21 mouse cellular contexts compared by ENCODE assay signal in genomic region chr13:56637027-56637426, GRCm38 (mm10). TPM values are rescaled to one million over a fixed set of nuclear protein-coding genes. Genes with fewer than 3 reads are reported as not detected.
DNase-seq lines count a peak whose midpoint lies in the region; ATAC-seq and TF ChIP-seq lines count a peak whose summit lies in the region.
"Had no signal": no experiment of that assay in that cellular context is flagged by ENCODE, and none has a peak within 500 bp of the region (broad histone marks: within the 10 kb centered on the region; RNA-seq: fewer than 3 reads in every experiment).

No protein-coding gene starts in this region.

- WGBS in hindbrain, embryonic 10.5 days, result 88% methylated on average over 8 of the region's 8 CpGs
- 95% methylated on average over 8 of the region's 8 CpGs for WGBS in hindbrain, embryonic 11.5 days
- WGBS in limb, embryonic 10.5 days, result 92% methylated on average over 8 of the region's 8 CpGs

- peaks cover 9% of the 10 kb centered on the region; the same call in 1 of the 2 replicates for H3K36me3 ChIP-seq in hindbrain, embryonic 10.5 days
- H3K36me3 ChIP-seq in hindbrain, embryonic 11.5 days (ENCODE audit: control insufficient read depth, insufficient read depth, low read length), result no peaks in the 10 kb centered on the region
- peaks cover 46% of the 10 kb centered on the region for H3K36me3 ChIP-seq in limb, embryonic 10.5 days
- H3K36me3 ChIP-seq: forebrain, embryonic 10.5 days; forebrain, embryonic 12.5 days had no signal

- no peak for TF ChIP-seq CTCF in gastrocnemius, adult 2 months (IDR thresholded peaks at IDR 0.05)

- H3K4me3 ChIP-seq in gastrocnemius, adult 2 months, result no peak overlapping the region
- H3K4me3 ChIP-seq in hindbrain, embryonic 10.5 days, result no peak overlapping the region
- H3K4me3 ChIP-seq in hindbrain, embryonic 11.5 days (ENCODE audit: low read depth, low read length), result no peak overlapping the region
- H3K4me3 ChIP-seq in limb, embryonic 10.5 days, result no peak overlapping the region
- H3K4me3 ChIP-seq: embryonic facial prominence, embryonic 13.5 days; embryonic facial prominence, embryonic 15.5 days; erythroblast, embryonic 14.5 days; forebrain, embryonic 10.5 days; forebrain, embryonic 12.5 days had no signal

- no peak for ATAC-seq in hindbrain, embryonic 11.5 days (ENCODE audit: low FRiP score)
- ATAC-seq: forebrain, embryonic 14.5 days; forebrain, embryonic 16.5 days had no signal

- no peak overlapping the region for H3K9ac ChIP-seq in hindbrain, embryonic 11.5 days (ENCODE audit: low read depth, low read length)
- H3K9ac ChIP-seq: embryonic facial prominence, embryonic 13.5 days; embryonic facial prominence, embryonic 15.5 days; forebrain, embryonic 12.5 days had no signal

- H3K27ac ChIP-seq in gastrocnemius, adult 2 months, result no peak overlapping the region
- H3K27ac ChIP-seq in hindbrain, embryonic 10.5 days, result 0 out of 2 replicates have a peak overlapping the region, but pooled peaks have one; percentile 69
- H3K27ac ChIP-seq in hindbrain, embryonic 11.5 days (ENCODE audit: low read depth, low read length), result no peak overlapping the region
- peak overlapping the region; percentile 50; the same call in 1 of the 2 replicates for H3K27ac ChIP-seq in limb, embryonic 10.5 days
- H3K27ac ChIP-seq: embryonic facial prominence, embryonic 13.5 days; embryonic facial prominence, embryonic 15.5 days; forebrain, embryonic 12.5 days had no signal

- peak; percentile 9 for DNase-seq in gastrocnemius, adult 2 months
- no peak for DNase-seq in gastrocnemius, adult 8-10 months (ENCODE audit: low spot score in 2 of 2)
- DNase-seq in hindbrain, embryonic 10.5 days (ENCODE audit: low spot score), result no peak
- no peak for DNase-seq in hindbrain, embryonic 11.5 days (ENCODE audit: low spot score)
- no peak for DNase-seq in limb, embryonic 10.5 days (ENCODE audit: low spot score)
- no peak for DNase-seq in gastrocnemius, postnatal 10 days
- DNase-seq: adrenal gland, adult 2 months; adrenal gland, postnatal 25 days; cerebellum, adult 11 months; cerebellum, adult 18-20 months; cerebellum, adult 8-10 months; cerebellum, postnatal 10 days; cerebellum, postnatal 25 days had no signal

- H3K4me2 ChIP-seq in hindbrain, embryonic 11.5 days (replicated peaks; ENCODE audit: low read depth, low read length), result no peak overlapping the region
- H3K4me2 ChIP-seq: embryonic facial prominence, embryonic 13.5 days; embryonic facial prominence, embryonic 15.5 days; forebrain, embryonic 12.5 days had no signal

- H3K4me1 ChIP-seq in hindbrain, embryonic 10.5 days (replicated peaks), result peaks cover 31% of the 10 kb centered on the region
- no peaks in the 10 kb centered on the region; the same call in 1 of the 2 replicates for H3K4me1 ChIP-seq in hindbrain, embryonic 11.5 days (replicated peaks; ENCODE audit: control insufficient read depth, insufficient read depth, low read length)
- H3K4me1 ChIP-seq in limb, embryonic 10.5 days, result peaks cover 45% of the 10 kb centered on the region

- intact Hi-C loops in gastrocnemius, adult 2 months (cut with DNase I), result loop anchor here (5.0 kb wide), 1 partner anchor 70 kb away; no protein-coding TSS in a partner anchor

- no peaks in the 10 kb centered on the region for H3K27me3 ChIP-seq in hindbrain, embryonic 10.5 days (ENCODE audit: insufficient read depth, poor library complexity, severe bottlenecking)
- no peaks in the 10 kb centered on the region for H3K27me3 ChIP-seq in hindbrain, embryonic 11.5 days (ENCODE audit: control insufficient read depth, insufficient read depth, low read length)
- H3K27me3 ChIP-seq in limb, embryonic 10.5 days (ENCODE audit: low read depth, poor library complexity, severe bottlenecking), result no peaks in the 10 kb centered on the region
- H3K27me3 ChIP-seq: embryonic facial prominence, embryonic 13.5 days; embryonic facial prominence, embryonic 15.5 days; forebrain, embryonic 12.5 days had no signal

- H3K9me3 ChIP-seq in hindbrain, embryonic 10.5 days, result no peaks in the 10 kb centered on the region
- H3K9me3 ChIP-seq in hindbrain, embryonic 11.5 days (ENCODE audit: control insufficient read depth, low read length), result no peaks in the 10 kb centered on the region
- no peaks in the 10 kb centered on the region for H3K9me3 ChIP-seq in limb, embryonic 10.5 days (replicated peaks)
- H3K9me3 ChIP-seq: embryonic facial prominence, embryonic 13.5 days; embryonic facial prominence, embryonic 15.5 days; forebrain, embryonic 10.5 days; forebrain, embryonic 12.5 days had no signal

RNA-seq across cellular contexts. Expression of gene Tgfbi, which starts 27.7 kb away (rescaled TPM):
- total RNA-seq in gastrocnemius, adult 2 months (2021), result 10 to 100 TPM; 13.0 to 24.8 TPM
- total RNA-seq in gastrocnemius, adult 8-10 months (2022), result 10 to 100 TPM in 2 of 4 experiments, 1 to 10 TPM in 2; 3.8 to 15.6 (median 7.6) TPM
- 38.4 and 42.9 TPM in 2 replicates for polyA plus RNA-seq in hindbrain, embryonic 10.5 days (2016; fragmentation: Nextera tagmentation; extraction: Ambion mirVana)
- polyA plus RNA-seq in hindbrain, embryonic 11.5 days (2014; fragmentation: Nextera tagmentation; extraction: Ambion mirVana), result 40.0 and 48.4 TPM in 2 replicates
- polyA plus RNA-seq in limb, embryonic 10.5 days (2016; fragmentation: Nextera tagmentation; extraction: Ambion mirVana), result 26.3 and 38.9 TPM in 2 replicates
- total RNA-seq in gastrocnemius, postnatal 10 days (2021), result 10 to 100 TPM; 61.2 to 76.3 TPM
- total RNA-seq: MEL had no signal

Comparison
In these comparisons a context has a peak if more than half of its experiments do, and no peak if none do; other contexts are left out.
1. H3K27ac ChIP-seq: peak in hindbrain, embryonic 10.5 days (single experiment) and limb, embryonic 10.5 days (single experiment); none in gastrocnemius, adult 2 months (single experiment) and hindbrain, embryonic 11.5 days (single experiment).